Mouse (Mus musculus): ENCODE data around the gene Slc4a4.

DNA sequence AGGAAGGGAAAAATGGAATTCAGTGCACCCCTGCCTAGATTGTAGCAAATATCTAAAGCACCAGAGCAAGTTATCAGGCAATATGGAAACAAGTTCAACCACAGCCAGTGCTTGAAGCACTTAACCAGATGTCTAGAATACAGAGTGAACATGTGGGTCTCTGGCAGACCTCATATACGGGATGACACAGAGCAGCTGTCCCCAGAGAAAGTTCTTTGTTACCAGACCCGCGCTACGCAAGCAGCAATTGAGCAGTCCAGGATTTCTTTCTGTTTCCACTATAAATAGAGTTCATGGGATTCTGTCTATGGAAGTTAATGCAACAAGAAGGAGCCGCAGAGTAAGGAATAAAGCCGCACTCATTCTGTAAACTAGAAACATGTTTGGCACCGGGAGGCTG is 46.8 kb downstream of the Slc4a4 start:
- TF ChIP-seq CTCF (IDR thresholded peaks at IDR 0.05; ENCODE audit: insufficient read depth, low read depth, low read length): no peak
- no peak for TF ChIP-seq POLR2A (IDR thresholded peaks at IDR 0.05; ENCODE audit: insufficient read depth, low read depth, low read length)

All from olfactory bulb, adult 2 months (tissue).